Mouse (Mus musculus) liver, adult 2 months (tissue): Measurements from ENCODE around the gene Fntb. TPM values are rescaled to one million over a fixed set of nuclear protein-coding genes. Genes with fewer than 3 reads are reported as not detected.

Source experiments
- DNase-seq: peaks from one replicate; pipeline ENCODE4 v3.0.0-alpha.2; 2011; ENCODE audit warnings: low read depth, low spot score; ENCODE audit errors: extremely low read depth
- H3K27ac ChIP-seq: fragments of 200-500 bp; replicated peaks from 2 replicates; pipeline ENCODE4 v1.5.1; 2012; ENCODE audit warnings: low read depth, mild to moderate bottlenecking, control low read depth, inconsistent platforms, low read length; ENCODE audit not compliant: insufficient read depth
- H3K27me3 ChIP-seq: fragments of 200-500 bp; 2 replicates; pipeline ENCODE4 v1.6.1; 2012; ENCODE audit warnings: mild to moderate bottlenecking, moderate library complexity, low read length, inconsistent platforms; ENCODE audit not compliant: control insufficient read depth, insufficient read depth
- H3K36me3 ChIP-seq: fragments of 200-500 bp; 2 replicates; pipeline ENCODE4 v1.6.1; 2012; ENCODE audit warnings: low read length, inconsistent platforms; ENCODE audit not compliant: control insufficient read depth, insufficient read depth
- H3K4me1 ChIP-seq: fragments of 200-500 bp; 2 replicates; pipeline ENCODE4 v1.6.1; 2011; ENCODE audit warnings: low read length; ENCODE audit not compliant: control insufficient read depth, insufficient read depth
- H3K4me3 ChIP-seq: fragments of 200-500 bp; 2 replicates; pipeline ENCODE4 v1.5.1; 2011; ENCODE audit warnings: low read depth, mild to moderate bottlenecking, control low read depth, low read length, moderate library complexity; ENCODE audit not compliant: insufficient read depth
- H3K79me2 ChIP-seq: fragments of 200-500 bp; 2 replicates; pipeline ENCODE4 v1.6.1; 2012; ENCODE audit warnings: inconsistent platforms, mild to moderate bottlenecking, low read length, moderate library complexity; ENCODE audit not compliant: control insufficient read depth, insufficient read depth
- H3K9ac ChIP-seq: fragments of 200-500 bp; 2 replicates; pipeline ENCODE4 v1.6.1; 2012; ENCODE audit warnings: low read depth, mild to moderate bottlenecking, control low read depth, inconsistent platforms, low read length
- CTCF ChIP-seq: fragments of 200-500 bp; IDR thresholded peaks from 2 replicates; pipeline ENCODE4 v1.5.1; 2011; ENCODE audit warnings: low read depth, low read length, control low read depth
- POLR2A ChIP-seq: fragments of 200-500 bp; IDR thresholded peaks from 2 replicates; pipeline ENCODE4 v1.6.1; 2011; ENCODE audit warnings: low read length, control low read depth; ENCODE audit not compliant: insufficient read depth; ENCODE audit errors: extremely low read depth
- WGBS: fragments of 180-500 bp; shearing (Covaris S2); methylation state at CpG from one replicate; pipeline ENCODE4 v1.1.7; 2018; 5-methylcytosine and 5-hydroxymethylcytosine counted together
- polyA plus RNA-seq: library from polyadenylated mRNA; depleted of rRNA; stranded (reverse); fragments of >200 nt; gene quantifications from 2 replicates; pipeline ENCODE4 v1.2.3, GENCODE M21; 2012
- total RNA-seq: library from RNA; depleted of rRNA; stranded (reverse); fragments of >200 nt; gene quantifications from 2 replicates; pipeline ENCODE4 v1.2.3, GENCODE M21; 2014

Gene Fntb
- total and polyA plus RNA-seq, 2 experiments, result 1.4 to 6.5 TPM

- no peak for TF ChIP-seq CTCF
- TF ChIP-seq POLR2A, result no peak
- 91% methylated on average over 4 of the region's 4 CpGs for WGBS
- no peaks in the 10 kb centered on the region for H3K4me1 ChIP-seq
Observed at GRCm38 (mm10) chr12:76885103-76885502, 119.7 kb downstream of the Fntb start.

GRCm38 (mm10) chr12:76886826-76887225, 121.4 kb downstream of the Fntb start:
- no peak overlapping the region for H3K27ac ChIP-seq
- 80% methylated on average over 7 of the region's 7 CpGs for WGBS
- DNase-seq, result peak; percentile 17

More at GRCm38 (mm10) chr12:76885103-76885502, 119.7 kb downstream of the Fntb start:
- Histone ChIP-seq H3K36me3 (no peaks in the 10 kb centered on the region), H3K27me3 (no peaks in the 10 kb centered on the region), H3K27ac (no peak overlapping the region), H3K79me2 (no peaks in the 10 kb centered on the region), H3K9ac (no peak overlapping the region), H3K4me3 (no peak overlapping the region)
- no peak for DNase-seq

GRCm38 (mm10) chr12:76887941-76888340, 122.6 kb downstream of the Fntb start:
- Histone ChIP-seq H3K27ac (no peak overlapping the region), H3K9ac (no peak overlapping the region), H3K36me3 (no peaks in the 10 kb centered on the region), H3K79me2 (no peaks in the 10 kb centered on the region), H3K4me1 (no peaks in the 10 kb centered on the region), H3K4me3 (no peak overlapping the region), H3K27me3 (no peaks in the 10 kb centered on the region)
- TF ChIP-seq POLR2A (no peak), CTCF (no peak)
- 95% methylated on average over 12 of the region's 12 CpGs for WGBS
- DNase-seq, result no peak

More at GRCm38 (mm10) chr12:76886826-76887225, 121.4 kb downstream of the Fntb start:
- no peaks in the 10 kb centered on the region for H3K27me3 ChIP-seq
- H3K4me1 ChIP-seq, result no peaks in the 10 kb centered on the region
- no peaks in the 10 kb centered on the region for H3K36me3 ChIP-seq
- no peaks in the 10 kb centered on the region for H3K79me2 ChIP-seq
- TF ChIP-seq CTCF (no peak), POLR2A (no peak)
- no peak overlapping the region for H3K4me3 ChIP-seq
- no peak overlapping the region for H3K9ac ChIP-seq

GRCm38 (mm10) chr12:76889404-76890184, 124.2 kb downstream of the Fntb start:
- Histone ChIP-seq H3K36me3 (no peaks in the 10 kb centered on the region), H3K9ac (no peak overlapping the region), H3K27me3 (no peaks in the 10 kb centered on the region), H3K4me3 (no peak overlapping the region), H3K4me1 (no peaks in the 10 kb centered on the region), H3K27ac (no peak overlapping the region), H3K79me2 (no peaks in the 10 kb centered on the region)
- no peak for DNase-seq
- TF ChIP-seq POLR2A (no peak), CTCF (no peak)
- 91% methylated on average over 11 of the region's 11 CpGs for WGBS

GRCm38 (mm10) chr12:76891160-76891559, 125.8 kb downstream of the Fntb start:
- Histone ChIP-seq H3K79me2 (no peaks in the 10 kb centered on the region), H3K4me3 (no peak overlapping the region), H3K9ac (no peak overlapping the region), H3K27me3 (no peaks in the 10 kb centered on the region), H3K4me1 (no peaks in the 10 kb centered on the region), H3K27ac (no peak overlapping the region), H3K36me3 (no peaks in the 10 kb centered on the region)
- TF ChIP-seq CTCF (no peak), POLR2A (no peak)
- DNase-seq, result no peak
- 94% methylated on average over 3 of the region's 3 CpGs for WGBS
